Mouse (Mus musculus): ENCODE results near the gene Vps53.

The Vps53 gene

GRCm38 (mm10) chr11:76110416-76110815 lies 69.0 kb downstream of the Vps53 start:
- no peak for DNase-seq (ENCODE audit: low spot score)

DNA sequence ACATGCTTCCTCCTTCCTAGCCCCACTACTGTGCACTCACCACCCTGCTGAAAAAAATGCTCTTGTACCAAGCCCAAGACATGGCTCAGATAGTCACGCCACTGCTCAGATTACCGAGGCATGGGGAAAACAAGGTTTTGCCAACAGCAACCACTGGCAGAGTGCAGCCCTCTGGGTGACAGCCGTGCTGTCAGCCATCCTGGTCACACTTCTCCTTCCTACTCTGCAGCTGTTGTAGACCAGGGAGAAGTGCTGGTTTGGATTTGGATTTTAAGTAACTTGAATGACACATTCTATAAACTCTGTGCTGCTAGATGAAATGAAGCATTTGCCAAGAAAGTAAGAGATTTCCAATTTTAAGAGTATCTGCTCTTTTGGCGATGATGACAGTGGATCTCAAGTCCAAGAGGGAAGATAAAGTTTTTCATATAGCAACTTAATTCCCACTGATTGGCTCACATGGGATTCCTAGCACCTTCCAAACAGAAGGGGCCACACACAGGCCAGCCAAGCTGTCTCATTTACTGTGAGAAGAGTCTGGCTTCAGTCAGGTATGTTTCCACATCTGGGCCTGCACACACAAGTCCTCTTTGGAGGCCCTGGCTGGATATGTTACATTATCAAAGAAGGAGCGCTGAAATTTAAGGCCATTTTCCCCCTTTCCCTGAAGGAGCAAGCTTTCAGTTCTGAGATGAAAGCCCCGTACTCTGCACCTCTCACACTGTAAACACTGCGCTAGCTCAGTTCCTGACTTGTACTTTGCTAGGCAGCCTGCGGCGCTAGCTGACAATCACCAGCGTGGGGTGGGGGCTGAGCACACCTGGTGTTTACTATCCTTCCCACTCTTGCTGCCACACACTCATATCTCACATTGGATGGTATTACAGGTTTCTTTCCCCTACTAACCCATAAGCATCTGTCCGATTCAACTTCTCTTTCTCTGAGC lies 72.6 kb downstream of the Vps53 start:
- no peak for DNase-seq (ENCODE audit: low spot score)

DNA sequence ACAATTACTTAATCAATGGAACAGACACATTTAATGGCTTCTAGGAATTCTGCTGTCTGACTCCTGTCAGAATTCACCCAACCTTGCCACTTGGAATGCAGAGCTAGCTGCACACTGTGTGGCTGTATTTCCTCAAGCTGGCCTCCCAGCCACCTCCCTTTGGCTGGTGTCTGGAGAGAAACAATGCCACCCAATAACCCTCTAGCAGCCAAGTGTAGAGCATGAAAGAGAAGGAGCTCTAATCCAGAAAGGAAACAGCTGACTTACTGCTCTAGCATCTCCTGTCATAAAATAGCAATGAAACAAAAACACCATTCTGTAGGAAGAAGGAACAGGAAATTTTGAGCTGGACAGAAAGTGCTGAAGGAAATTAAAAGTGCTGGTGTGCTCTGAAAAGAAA lies 78.3 kb downstream of the Vps53 start:
- DNase-seq (ENCODE audit: low spot score) = no peak

- no peak for DNase-seq (ENCODE audit: low spot score)
Observed at GRCm38 (mm10) chr11:76099193-76099975, 80.1 kb downstream of the Vps53 start.

DNA sequence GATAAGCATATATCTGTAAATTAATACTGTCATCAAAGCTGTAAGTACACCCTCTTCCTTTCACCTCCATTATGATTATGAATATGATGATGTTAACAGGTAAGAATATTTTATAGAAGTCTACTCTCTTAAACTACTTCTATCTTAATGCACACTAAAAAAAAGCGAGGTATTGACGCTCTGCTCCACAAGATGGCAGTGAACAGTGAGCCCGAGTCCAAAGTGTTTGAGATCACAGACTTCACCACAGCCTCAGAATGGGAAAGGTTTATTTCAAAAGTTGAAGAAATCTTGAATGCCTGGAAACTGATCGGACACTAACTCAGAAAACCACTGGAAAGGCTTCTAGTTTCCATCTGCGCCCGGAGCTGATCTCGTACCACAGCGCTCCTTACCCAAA lies 85.8 kb downstream of the Vps53 start:
- no peak for DNase-seq (ENCODE audit: low spot score)

GRCm38 (mm10) chr11:76089776-76090175 lies 89.7 kb downstream of the Vps53 start:
- DNase-seq (ENCODE audit: low spot score) = no peak

DNA sequence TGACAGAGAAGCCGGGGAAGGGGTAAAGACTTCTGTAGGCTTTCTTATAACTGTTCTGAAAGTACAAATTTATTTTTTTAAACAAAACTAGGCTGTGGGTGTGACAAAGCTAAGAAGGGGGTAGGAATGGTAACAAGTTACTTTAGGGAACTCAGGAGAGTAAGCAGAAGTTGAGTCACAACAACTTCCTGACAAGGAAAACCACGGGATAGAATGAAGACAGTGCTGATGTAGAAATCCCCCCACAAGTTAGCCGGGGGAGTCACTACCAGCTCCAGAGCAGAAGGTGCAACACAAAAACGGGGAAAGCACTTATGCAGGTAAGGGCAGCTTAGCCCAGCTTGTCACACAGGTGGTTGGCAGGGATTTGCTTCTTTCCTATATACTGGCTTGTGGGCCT lies 90.9 kb downstream of the Vps53 start:
- no peak for DNase-seq (ENCODE audit: low spot score)

DNA sequence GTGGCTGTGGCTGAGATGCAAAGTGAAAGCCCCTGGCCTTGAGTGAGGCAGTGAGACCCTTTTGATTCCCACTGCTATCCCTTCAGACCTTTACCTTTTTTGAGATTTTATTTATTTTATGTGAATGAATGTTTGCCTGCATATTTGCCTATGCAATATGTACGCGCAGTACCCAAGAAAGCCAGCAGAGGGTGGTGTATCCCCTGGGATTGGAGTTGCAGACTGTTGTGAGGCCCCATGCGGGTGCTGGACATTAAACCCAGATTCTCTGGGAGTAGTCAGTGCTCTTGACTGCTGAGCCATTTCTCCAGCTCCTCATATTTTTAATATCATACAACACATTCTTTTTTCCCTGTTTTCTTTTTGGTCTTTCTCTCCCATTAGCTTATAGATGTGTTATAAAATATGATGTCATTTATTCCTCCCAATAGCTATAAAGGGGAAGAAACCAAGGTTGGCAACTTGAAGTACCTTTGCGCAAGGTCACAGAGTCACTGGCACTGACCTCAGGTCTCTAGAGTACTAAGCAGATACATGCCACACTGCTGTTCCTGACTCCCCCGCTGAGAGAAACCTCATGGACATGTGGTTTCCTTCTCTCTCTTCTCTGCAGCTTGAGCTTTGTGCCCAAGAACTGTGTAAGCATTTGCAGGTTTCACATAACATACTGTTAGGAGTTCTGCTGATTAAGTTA lies 93.4 kb downstream of the Vps53 start:
- DNase-seq (ENCODE audit: low spot score) = peak; percentile 37

- no peak for DNase-seq (ENCODE audit: low spot score)
Observed at GRCm38 (mm10) chr11:76084943-76085342, 94.5 kb downstream of the Vps53 start.

GRCm38 (mm10) chr11:76083941-76084367 lies 95.5 kb downstream of the Vps53 start:
- no peak for DNase-seq (ENCODE audit: low spot score)

DNA sequence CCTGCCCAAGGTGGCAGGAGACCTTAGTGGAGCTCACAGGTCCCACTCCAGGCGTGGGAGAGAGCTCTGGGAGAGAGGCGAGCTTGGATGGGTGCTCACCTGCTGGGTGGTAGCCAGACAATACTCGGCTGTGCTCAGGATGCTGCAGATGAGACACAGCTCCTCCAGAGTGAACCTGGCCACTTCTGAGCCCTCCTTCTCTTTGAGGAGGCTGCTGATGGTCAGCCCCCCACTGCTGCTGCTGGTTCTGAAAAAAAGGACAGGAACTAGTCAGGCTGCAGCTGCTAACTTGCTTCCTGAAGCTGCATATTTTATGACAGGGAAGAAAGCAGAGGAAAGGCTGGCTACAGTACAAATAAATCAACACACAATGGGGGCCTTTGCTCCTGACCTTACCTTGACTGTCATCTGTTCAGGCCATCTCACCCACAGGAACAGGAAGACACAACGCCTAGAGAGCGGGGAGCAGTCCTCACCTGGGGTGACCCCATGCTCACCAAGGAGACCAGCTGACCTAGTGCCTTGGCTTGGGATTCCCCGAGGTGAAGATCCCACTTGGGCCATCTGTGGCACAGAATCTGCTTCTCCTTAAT lies 98.3 kb downstream of the Vps53 start:
- DNase-seq (ENCODE audit: low spot score) = no peak

DNA sequence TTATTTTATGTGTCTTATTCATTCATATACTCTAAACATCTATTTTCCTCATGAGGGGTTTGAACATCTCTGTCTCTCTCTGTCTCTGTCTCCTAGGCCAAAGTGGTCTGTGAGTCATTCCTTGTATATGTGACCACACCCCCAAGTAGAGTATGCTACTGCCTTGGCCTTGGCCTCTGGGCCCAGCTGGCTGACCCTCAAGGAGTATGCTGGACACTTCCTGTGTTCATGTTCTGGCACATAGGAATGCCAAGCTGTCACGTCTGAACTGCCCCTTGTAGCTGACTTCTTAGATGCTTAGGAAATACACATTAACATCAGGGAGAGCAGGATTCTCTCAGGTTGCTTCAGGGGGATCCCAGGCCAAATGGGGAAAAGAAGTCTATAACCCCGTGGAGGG lies 99.2 kb downstream of the Vps53 start:
- DNase-seq (ENCODE audit: low spot score) = no peak

DNA sequence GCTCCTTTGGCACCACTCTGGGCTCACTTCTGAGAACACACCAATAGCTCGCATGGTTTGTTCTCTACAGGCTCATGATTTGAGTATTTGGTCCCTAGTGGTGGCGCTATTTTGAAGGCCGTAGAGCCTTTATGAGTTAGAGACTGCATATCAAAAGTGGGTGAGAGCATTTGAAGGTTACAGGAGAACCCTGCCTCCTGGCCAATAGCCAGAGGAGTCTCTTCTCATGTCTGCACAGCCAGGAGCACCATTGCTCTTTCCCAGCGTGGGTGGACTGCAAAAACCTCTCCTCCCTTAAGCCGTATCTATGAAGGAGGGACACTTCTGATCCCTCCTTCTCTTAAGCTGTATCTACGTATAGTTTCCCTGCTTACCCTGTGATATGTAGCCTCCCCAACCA lies 102.1 kb downstream of the Vps53 start:
- no peak for DNase-seq (ENCODE audit: low spot score)

GRCm38 (mm10) chr11:76074296-76075093 lies 105.0 kb downstream of the Vps53 start:
- no peak for DNase-seq (ENCODE audit: low spot score)

GRCm38 (mm10) chr11:76069816-76070215 lies 109.6 kb downstream of the Vps53 start:
- no peak for DNase-seq (ENCODE audit: low spot score)

DNA sequence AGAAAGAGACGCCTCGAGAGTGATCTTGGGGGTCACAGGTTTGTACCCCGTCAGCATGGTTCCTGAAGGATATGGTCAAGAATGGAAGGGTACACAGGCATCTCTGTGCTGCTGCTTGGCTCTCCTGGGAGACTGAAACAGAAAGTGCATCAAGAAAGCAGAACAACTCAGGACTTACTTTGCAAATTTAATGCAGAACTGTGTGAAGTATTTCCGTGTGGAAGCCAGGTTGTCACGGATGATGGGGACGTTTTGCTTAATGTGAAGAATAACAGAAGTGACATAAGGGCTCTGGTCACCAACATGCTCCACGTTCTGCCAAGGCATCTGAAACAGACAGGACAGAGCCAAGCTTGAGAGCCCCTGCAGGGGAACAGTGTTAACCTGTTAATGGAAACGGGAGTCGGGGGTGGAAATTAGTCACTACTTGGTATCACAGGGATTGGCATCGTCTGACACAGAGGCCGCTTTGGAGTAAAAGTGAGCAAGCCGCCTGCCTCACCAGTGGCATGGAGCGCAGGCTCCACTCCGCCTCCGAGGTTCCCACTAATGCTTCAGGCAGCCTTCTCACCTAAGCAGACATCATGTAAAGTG lies 112.8 kb downstream of the Vps53 start:
- DNase-seq (ENCODE audit: low spot score) = no peak

- no peak for DNase-seq (ENCODE audit: low spot score)
Observed at GRCm38 (mm10) chr11:76065521-76066095, 113.8 kb downstream of the Vps53 start.

DNA sequence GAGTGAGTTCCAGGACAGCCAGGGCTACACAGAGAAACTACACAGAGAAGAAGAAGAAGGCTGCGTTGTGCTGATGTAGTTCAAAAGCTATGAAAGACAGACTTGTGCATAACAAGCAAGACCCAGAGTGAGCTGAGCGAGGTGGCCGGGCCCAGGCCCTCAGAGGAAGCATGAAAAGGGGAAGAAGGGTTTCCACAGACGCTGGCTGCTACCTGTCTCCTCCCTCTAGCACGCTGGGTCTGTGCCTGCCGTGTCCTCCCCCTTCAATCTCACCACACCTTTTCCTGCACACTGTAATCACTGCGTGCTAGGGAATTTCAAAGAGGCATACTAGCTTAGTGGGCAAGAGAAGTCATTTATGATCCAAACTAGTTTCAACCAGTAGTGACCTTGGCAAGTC lies 115.0 kb downstream of the Vps53 start:
- no peak for DNase-seq (ENCODE audit: low spot score)

GRCm38 (mm10) chr11:76060906-76061305 lies 118.5 kb downstream of the Vps53 start:
- DNase-seq (ENCODE audit: low spot score) = no peak

- no peak for DNase-seq (ENCODE audit: low spot score)
Observed at GRCm38 (mm10) chr11:76059971-76060370, 119.5 kb downstream of the Vps53 start.
